Mouse (Mus musculus): Measurements from ENCODE around the gene Mettl4. TPM values are rescaled to one million over a fixed set of nuclear protein-coding genes. Genes with fewer than 3 reads are reported as not detected.

The Mettl4 gene
- total RNA-seq (2021), result 17.7 and 19.9 TPM in 2 replicates
- long read RNA-seq, partial matches to known transcripts, result 1 of 5 reads
- long read RNA-seq, other reads (novel, unspliced or antisense), result 2 of 5 reads

DNA sequence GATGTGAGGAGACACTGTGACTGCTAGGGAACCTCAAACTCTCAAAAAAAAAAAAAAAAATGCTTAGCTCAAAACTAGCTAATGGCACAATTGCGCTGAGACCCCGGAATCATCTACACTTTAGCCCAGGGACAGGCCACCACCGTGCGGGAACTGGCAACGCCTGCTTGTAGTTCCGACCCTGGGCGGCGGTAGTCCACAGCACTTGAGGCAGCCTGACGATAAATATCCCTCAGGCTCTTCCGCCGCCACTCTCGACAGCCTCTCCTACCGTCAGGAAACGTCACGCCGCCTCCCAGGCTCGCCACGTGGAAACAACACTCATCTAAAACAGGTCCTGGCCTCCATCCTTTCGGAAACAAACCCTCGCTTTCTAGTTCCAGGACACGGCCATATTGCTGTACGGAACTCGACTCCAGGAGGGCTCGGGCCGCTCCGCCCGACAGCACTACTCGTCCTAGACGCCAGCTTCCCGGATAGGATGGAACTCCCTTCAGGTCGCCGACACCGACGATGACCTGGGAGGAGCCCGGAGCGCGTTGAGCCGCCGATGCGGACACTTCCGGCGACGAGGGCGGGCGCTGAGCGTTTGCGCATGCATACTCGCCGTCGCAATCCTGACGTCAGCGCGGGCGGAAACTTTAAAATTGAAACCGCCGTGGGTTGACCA is at the start of gene Mettl4:
TSS of gene Mettl4 (minus strand) at position 554 of the 670 bp plus-strand sequence.
- DNase-seq, result peak; percentile 93

DNA sequence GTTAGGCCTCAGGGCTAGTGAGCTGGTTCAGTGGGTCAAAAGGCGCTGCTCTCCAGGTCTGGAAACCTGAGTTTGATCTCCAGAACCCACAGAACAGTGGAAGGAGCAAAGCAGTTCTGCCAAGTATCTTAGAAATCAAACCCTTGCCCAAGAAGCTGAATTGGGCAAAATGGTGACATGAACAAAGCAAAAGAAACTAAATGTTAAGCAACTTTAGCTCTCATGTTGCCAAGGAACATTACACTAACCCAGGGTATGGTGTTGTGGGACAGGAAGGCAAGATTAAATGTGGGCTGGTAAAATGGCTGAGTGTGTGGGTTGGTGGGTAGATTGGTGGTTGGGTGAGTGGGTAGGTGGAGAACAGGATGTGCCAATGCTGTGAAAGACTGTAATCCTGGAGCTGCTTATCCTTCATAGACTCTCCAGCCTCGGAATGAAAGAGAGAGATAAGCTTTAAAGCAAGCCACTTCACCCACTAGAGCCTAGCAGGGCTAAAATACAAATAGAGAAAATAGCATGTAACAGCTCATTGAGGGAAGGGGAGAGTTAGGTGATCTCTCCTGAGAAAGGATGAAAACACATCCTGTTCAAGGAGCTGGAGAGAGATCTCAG is 29.2 kb upstream of the Mettl4 start:
- no peak for DNase-seq

DNA sequence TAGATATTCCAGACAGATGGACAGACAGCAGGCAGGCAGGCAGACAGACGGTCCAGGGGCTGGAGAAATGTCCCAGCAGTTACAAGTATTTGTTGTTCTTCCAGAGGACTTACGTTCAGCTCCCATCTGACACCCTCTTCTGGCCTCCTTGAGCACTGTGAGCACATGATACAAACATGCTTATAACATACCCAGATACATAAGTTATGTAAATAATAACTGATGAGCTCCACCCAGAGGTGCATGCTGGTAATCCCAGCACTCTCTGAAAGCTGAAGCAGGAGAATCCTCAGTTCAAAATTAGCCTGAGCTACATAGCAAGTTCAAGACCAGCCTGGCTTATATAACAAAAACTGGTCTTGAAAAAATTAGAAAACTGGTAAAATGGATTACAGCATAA is 18.7 kb upstream of the Mettl4 start:
- no peak for DNase-seq

DNA sequence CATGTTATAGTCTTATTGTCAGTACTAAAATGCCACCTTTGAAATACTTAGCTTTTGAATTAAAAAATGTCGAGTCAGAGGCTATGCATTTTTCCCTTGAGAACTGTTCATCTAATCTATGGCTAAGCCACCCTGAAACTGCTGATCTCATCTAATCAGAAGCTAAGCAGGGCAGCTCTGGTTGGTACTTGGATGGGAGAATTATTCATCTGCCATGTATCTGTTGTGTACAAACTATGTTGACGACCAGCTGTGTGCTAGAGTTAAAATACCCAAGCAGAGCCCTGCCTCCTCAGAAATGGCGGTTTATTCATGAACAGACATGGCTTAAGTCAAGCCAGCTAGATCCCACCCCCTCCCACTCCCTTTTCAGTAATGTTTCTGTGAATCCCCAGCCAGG is 14.9 kb upstream of the Mettl4 start:
- DNase-seq, result no peak

DNA sequence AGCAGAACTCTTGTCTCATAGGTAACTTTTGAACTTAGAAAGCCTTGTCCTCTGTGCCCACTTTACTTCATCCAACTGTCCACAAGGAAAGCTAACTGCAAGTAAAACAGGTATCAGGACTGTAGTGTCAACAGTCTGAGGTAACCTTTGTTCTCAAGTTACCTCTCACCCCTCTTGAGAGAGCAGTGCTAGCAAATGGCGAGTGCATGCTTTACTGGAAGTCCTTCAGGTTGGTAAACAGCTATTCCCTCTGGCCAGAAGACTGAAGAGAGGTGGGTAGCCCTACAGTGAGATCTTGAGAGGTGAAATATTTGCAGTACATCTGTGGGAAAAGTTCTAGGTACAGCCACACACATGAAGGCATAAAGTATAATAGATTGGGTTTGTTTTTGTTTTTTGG is 14.2 kb upstream of the Mettl4 start:
- DNase-seq, result no peak

DNA sequence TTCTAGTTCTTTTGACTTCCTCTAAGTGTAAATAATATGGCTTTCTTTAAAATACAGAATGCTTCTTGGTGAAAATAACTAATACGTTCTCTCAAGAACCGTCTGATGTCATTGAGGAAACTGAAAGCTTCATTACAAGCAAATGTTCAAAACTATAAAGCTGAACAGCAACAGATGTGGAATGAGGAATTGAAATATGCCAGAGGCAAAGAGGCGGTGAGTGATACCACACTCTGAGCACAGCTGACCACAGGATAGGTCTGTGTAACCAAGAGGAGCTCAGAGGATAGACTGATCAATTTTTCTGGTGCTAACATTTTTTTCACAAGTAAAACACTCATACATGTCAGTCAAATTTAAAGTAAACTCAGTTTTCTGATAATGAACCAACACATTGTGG is 12.6 kb upstream of the Mettl4 start:
- no peak for DNase-seq

DNA sequence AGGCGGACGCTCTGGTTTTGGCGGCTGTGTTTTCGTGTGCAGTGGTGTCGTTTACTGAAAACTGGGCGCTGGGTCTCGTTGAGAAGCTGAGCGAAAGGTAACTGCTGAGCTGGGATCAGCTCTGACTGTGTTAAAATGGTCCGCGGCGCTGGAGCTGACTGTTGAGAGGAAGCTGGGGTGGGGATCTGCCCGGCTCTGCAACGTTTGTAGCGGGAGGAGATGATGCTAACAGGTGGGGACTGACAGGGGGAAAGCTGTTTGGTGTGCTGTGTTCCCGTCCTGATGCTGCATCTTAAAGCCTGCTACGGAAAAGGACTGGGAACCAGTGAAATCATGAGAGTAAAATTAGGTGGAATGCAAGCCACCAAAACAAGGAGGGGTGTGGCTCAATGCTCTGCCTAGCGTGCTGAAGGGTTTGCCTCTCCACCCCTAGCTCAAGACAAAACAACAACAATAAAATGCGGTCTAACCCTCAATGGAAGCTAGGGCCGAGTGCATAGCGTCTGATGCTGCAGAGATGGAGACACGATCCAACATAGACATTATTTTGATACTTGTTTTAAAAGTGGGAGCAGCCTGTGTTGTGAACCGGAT is 414 bp upstream of the Mettl4 start:
- no peak for DNase-seq

DNA sequence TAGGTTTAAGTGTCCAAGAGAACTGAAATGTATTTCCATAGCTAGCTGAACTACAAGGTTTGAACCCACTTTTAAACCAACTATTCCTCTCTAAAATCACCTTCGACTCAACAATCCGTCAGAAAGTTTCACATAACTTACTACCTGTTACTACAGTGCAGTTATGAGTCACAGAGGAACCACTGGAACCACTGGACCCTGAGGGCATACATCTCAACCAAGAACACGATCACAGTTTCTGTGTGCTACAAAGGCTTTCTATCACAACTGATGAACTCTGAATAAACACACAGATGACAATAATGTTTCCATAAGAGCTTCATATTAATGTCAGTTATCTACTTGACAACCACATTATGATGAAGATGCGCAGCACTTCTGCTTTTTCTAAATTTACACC is 11.6 kb downstream of the Mettl4 start:
- no peak for DNase-seq

DNA sequence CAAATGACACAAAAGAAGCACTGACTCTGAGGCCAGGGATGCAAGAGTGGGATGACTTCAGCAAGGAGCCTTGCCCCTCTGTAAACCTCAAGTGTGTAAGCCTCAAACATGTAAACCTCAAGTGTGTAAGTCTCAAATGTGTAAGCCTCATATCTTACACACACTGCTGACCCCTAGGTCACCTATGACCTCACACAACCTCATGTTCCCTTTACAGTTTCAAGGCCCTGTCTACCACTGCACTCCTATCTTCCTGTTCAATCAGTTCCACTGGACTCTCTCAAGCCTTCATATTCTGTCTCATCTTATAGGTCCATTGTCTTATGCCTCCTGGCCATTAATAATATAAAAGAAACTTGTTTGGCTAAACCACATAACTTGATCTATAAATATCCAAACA is 13.9 kb downstream of the Mettl4 start:
- no peak for DNase-seq

DNA sequence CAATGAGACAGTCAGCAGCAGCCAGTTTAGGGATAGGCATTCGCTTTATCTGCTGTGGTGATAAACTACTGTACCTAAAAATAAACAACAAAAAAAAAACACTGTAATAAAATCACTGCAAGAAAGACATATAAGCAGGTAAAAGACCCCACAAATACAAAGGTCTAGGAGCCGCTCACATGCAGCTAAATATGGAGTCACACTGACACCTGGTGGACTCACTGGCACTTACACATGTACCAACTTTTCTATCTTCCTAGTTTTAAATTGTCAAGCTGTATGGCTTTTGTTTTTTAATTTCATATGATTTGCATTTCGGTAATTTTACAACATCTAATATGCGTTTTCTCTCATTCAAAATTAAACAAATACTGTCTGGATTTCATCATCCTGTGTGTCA is 14.4 kb downstream of the Mettl4 start:
- no peak for DNase-seq

DNA sequence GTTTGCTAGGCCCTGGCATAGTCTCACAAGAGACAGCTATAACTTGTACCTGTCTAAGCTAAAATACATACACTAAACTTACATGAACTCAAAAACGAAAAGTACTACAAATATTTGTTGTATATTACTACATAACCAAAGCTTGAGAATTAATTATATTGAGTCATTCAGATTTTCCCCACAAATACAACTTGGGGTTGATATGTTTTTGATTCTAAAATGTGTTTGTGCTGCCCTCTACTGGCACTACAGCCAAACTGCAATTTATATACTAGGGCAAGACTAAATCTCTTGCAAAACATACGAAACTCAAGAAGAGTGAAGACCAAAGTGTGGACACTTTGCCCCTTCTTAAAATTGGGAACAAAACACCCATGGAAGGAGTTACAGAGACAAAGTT is 19.4 kb downstream of the Mettl4 start:
- DNase-seq, result peak; percentile 5

DNA sequence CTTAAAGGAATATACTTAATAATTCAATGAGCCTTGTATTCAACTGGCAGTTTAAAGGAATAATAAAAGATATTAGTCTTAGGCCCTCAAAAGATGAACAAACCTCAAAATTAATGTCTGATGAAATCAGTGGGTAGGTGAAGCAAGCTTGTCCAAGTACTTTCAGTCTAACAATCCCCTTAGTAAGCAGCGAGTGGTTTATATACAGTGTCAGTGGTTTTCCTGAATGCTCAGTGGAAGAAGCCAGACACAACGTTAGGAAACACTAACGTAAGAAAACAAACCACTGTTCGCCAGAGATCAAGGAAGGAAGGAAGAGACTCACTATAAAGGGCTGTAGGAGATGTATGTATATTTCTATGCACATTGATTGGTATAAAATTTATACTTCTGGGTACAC is 23.1 kb downstream of the Mettl4 start:
- DNase-seq, result no peak

DNA sequence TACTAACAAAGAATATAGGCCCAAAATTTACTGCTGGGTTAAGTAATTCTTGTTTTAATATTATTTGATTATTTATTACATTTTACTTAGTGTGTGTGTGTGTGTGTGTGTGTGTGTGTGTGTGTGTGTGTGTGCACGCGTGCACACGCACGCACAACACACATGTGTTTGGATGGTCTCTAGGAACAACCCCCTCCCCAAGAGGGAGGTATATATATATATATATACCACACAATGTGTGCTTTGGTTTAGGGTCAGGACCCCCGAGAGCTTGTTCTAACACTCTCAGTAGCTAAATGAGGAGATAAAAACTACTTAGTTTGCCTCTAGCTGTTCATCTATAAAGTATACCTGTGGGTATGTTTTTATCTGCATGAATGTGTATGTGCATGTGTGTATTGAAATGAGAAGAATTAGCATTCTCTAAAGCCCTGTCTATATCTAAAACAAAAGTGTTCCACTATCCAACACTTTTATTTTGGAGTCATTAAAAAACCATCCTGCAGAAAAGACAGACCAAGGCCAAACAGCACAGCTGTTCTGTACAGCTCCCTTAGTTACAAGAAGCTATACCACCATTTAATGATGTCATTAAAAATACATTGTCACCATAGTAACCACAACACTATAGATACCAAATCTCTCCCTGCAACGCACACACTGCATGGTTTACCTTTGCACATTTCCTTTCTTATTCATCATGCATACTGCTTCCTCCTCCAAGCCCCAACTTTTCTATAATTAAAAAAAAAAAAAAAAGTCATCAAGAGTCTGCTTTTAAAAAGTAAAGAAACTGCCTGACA is 76.1 kb downstream of the Mettl4 start:
- no peak for DNase-seq

All from adrenal gland, postnatal 25 days (tissue).